Mouse (Mus musculus): ENCODE measurements around the gene Cacfd1.

Cacfd1 gene

DNA sequence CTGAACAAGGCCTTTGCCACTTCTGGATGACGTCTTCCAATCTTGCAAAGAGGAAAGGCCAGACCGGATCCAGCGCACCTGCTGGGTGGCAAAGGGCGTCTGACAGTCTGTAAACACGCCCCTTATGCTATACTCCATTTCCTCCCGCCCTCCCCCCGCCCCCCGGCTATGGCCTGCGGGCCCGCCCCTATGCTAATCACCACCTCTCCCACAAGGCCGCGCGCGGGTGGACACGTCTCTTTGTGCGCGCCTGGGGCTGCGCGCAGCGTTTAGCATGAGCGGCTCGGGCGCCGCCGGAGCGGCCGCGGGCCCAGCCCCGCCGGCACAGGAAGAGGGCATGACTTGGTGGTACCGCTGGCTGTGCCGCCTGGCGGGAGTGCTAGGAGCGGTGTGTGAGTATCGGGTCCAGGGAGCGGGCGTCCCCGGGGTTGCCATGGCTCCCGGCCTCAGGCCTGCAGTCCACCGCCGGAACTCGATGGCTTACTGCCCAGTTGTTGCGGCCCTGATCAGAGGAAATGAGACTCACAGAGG is at the start of gene Cacfd1:
Gene Cacfd1 (plus strand): TSS at position 213 of the 531 bp plus-strand sequence.
- DNase-seq (ENCODE audit: low read depth, low spot score): peak; percentile 87

DNA sequence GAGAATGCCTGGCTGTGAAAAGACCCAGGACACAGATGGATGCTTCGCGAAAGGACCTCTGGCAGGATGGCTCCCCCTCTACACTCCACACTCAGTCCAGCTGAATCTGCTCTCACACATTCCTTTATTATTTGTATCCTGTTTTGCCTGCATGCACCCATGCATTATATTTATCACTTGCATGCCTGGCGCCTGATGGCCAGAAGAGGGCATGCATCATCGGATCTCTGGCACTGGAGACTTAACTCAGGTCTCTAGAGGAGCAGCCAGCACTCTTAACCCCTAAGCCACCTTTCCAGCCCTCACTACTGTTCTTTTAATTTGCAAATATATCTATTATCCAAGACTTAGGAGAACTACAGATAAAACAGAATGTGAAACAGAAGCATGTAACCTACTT is 49.0 kb upstream of the Cacfd1 start:
- no peak for DNase-seq (ENCODE audit: low read depth, low spot score)

DNA sequence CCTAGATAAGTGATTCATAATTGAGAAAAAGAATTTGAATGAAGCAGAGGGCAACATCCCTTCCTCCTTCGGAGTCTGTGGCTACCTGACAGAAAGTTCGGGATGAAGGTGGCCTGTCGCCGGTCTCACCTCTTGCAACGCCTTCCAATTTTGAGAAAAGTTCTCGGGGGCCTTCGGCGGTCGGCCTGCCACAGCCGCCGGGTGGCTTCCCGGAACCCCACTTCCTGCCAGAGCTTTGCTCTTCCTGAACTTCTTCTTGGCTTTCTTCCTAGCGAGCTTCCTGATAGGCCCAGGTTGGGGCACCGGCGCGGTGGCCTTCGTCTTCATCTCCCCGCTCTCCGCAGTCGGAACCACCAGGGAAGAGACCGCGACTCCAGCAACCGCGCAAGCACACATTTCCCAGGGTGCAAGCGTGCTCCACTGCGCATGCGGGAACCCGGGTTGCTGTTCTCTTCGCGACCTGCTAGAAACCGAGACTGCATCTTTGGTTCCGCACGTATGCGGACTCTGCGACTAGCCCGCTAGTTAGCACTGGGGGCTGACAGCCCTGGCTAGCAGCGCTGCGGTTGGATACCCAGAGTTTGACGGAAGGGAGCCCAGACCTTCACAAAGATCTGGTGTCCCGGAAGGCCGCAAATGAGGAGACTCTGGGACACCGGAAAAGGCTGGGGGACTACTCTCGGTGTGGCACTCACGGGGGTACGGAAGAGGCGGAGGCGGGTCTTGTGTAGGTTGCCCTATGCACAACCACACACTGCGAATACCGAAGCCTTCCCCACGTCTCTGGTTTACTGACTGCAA is 45.6 kb upstream of the Cacfd1 start, which contains the start of gene Rexo4:
Gene Rexo4 (minus strand): TSS at position 464 of the 801 bp plus-strand sequence.
- peak; percentile 96 for DNase-seq (ENCODE audit: low read depth, low spot score)

DNA sequence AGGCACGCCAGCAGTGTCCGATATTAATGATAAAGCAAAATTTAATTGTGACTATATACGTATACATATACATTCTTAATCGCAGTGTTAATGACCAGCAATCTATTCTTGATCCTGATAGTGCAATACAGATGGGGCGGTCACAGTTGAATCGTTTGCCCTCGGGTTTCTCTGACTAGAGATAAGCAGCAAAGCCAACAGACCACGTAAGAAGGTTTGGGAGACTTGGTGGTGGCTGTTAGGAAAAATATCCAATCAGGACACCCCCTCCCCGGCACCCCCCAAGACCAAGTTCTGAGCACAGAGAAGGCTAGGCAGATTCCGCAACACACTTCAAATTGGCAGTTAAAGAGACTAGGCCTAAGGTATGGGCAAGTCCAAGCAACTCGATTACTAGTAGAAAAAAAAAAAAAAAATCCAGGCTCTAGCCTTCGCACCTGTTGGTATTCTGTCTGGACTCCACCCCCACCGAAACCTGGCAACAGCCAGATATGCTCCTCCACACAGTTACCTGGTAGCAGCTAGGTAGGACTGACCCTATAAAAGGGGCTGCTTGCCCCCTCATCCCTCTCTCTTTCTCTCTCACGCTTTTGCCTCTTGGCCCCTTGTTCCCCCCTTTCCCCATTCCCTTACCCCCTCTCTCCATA is 44.9 kb upstream of the Cacfd1 start:
- no peak for DNase-seq (ENCODE audit: low read depth, low spot score)

DNA sequence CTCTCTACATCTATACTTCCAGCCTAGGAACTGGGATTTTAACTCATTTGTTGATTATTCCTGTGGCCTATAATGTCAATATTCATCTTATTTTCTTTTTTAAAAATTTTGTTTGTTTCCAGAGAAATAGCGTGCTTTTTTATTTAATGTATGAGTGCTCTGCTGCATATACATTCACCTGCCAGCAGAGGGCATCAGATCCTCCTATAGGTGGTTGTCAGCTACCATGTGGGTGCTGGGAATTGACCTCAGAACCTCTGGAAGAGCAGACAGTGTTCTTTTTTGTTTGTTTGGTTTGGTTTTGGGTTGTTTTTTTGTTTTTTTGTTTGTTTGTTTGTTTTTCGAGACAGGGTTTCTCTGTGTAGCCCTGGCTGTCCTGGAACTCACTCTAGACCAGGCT is 42.5 kb upstream of the Cacfd1 start:
- DNase-seq (ENCODE audit: low read depth, low spot score): no peak

DNA sequence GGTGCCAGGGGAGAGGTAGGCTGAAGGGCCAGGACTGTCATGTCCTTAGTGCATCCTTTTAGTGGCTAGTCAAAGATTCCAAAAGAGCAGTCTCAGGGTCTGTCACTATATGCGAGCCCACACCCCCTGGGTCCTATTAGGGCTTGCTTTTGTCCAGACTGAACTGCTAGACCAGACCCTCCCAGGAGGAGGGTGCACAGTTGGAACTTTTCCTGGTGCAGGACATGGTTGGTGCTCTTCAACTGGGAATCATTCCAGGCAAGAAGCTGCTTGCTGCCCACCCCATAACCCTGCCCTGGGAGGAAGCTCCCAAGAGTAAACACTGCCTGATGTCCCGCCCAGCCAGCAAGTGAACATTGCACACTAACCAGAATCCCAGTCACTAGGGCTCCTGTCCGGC is 36.6 kb upstream of the Cacfd1 start, which contains the start of gene Adamts13:
Gene Adamts13 (plus strand): TSS at position 301 of the 400 bp plus-strand sequence.
- no peak for DNase-seq (ENCODE audit: low read depth, low spot score)

DNA sequence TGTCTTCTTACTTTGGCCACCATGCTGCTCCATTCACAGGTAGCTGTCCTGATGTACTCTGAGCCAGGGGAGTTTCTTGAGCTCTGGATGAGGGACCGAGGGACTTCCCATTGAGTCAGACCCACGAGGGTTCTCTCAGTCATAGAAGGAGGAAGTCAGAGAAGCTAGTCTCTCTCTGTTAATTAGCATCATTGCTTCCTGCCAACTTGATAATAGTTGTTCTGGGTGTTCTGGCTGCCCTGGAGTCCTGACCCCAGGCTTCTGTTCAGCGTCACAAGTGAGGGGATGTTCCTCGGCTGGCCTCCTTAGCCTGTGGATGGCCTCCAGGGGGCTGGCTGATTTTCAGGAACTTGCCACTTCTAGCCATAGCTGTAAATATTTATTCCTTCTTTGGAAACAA is 35.8 kb upstream of the Cacfd1 start:
- no peak for DNase-seq (ENCODE audit: low read depth, low spot score)

DNA sequence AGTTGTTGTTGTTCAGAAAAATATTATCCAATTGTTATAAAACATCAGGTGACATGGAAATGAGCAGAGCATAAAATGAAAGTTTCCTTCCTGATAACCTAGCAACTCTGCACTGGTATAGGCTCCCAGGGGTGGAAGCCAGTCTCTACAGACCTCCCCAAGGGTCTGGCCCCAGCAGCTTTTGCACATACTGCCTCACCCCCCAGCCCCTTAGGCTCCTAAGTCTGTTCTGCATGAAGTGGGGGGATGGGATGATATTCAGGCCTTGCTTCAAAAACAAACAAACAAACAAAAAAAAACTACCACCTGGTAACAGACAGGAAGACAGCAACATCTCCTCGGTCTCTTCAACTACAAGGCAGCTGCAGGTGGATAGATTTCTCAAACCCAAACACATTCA is 29.4 kb upstream of the Cacfd1 start:
- DNase-seq (ENCODE audit: low read depth, low spot score): no peak

DNA sequence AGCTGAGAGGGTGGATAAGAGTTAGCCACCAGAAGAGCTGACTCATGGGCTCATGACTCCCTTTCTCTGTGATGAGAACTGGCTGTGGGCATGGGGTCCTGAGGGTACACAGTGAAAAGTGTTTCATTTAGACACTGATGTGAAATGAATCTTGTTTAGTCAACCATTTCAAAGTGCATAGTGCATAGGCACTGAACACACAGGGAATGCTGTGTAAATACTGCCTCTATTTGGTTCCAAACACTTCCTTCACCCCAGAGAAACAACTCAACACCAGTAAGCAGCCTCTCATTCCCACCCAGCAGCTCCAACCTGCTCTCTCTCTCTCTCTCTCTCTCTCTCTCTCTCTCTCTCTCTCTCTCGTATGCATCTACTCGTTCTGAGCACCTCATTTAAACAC is 25.5 kb upstream of the Cacfd1 start:
- DNase-seq (ENCODE audit: low read depth, low spot score): no peak

DNA sequence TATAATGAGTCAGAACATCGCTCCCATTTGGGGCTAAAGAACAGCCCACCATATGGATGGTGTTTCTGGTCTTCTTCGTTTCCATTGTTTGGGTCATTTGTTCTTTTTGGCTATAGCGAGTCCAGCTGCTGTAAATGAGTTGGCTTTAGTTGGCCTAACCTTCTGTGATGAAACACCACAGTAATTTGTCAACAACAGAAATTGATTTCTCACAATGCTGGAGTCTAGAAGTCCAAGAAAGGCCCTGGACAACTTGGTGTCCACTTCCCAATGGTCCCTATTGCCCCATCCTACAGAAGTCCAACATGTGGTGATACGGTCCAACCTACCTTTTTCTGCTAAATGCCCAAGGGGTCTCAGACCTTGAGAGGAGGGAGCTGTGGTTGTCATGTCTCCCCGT is 25.1 kb upstream of the Cacfd1 start:
- DNase-seq (ENCODE audit: low read depth, low spot score): no peak

DNA sequence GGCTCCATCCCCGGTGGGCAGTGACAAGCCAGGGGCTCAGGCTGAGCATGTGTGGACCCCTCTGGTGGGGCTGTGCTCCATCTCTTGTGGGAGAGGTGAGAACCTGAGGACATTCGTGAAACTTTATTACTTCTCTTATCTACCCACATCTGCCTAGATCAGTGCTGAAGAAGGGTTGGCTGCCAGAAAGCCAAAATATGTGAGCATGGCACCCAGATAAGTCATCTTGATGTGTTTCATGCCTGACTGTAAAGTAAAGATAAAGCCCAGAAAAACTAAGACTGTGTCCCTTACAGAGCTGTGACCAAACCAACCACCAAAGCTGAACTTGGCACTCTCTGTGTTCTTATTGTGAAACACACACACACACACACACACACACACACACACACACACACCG is 15.8 kb upstream of the Cacfd1 start:
- DNase-seq (ENCODE audit: low read depth, low spot score): no peak

DNA sequence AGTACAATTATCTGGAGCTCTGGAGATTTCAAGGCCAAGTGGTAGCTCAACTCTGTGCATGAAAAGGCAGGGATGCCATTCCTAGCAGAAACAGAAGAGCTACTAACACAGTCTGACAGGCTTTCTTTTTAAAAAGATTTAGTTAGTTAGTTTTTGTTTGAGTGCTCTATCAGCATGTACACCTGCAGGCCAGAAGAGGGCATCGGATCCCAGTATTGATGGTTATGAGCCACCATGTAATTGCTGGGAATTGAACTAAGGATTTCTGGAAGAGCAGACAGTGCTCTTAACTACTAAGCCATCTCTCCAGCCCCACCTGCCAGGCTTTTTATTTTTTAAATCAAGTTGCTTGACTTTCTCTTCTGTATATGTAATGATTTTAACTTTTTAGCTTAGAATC is 12.2 kb upstream of the Cacfd1 start:
- DNase-seq (ENCODE audit: low read depth, low spot score): no peak

DNA sequence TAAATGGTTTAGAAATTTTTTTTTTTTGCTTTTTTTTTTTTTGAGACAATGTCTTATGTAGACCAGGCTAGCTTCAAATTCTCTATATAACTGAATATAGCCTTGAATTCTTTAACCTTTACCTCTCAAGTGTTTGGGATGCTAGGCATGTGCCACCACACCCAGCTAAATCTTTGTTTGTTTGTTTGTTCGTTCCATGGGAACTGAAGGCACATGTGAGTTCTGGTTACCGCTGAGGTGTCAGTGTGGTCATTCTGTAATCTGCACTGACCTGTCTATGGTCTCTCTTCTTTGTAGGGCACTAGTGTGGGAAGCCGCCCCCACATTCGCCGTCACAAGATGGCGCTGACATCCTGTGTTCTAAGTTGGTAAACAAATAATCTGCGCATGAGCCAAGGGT is 11.7 kb upstream of the Cacfd1 start:
- no peak for DNase-seq (ENCODE audit: low read depth, low spot score)

DNA sequence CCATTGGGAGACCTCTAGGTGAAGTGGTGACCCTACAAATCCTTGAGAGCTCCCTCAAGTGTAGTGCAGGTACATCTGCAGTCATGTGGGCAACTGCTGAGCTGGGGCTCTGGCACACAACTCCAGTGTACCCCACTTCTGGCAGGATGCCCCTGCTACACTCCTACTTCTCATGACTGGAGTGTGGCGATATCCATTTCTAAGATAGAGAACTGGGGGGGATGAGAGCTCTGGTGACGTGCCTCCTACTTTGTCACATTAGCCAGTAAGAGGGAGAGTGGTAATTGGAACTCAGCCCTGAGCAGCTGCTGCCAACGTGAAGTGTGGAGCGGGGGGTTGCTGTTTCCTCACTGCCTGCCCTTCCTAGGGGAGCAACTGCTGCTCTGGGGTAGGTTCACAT is 3.5 kb upstream of the Cacfd1 start:
- DNase-seq (ENCODE audit: low read depth, low spot score): no peak

DNA sequence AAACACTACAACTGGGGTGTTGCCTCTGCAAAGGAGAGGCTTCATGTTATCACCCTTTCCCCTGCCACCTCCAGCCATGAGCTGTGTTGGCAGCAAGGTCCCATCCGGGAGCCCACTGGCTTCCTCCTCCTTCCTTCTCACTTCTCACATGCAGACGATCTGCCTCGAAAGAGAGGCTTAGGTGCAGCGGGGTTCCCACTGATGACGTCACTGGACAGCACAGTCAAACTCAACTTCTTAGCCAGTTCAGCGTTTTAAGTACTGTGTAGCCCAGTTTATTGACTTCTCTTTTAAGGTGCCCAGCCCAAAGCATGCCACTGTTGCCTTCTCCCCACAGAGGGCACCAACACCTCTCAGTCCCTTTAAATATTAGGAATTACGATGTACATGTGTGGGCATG is 2.0 kb upstream of the Cacfd1 start:
- no peak for DNase-seq (ENCODE audit: low read depth, low spot score)

DNA sequence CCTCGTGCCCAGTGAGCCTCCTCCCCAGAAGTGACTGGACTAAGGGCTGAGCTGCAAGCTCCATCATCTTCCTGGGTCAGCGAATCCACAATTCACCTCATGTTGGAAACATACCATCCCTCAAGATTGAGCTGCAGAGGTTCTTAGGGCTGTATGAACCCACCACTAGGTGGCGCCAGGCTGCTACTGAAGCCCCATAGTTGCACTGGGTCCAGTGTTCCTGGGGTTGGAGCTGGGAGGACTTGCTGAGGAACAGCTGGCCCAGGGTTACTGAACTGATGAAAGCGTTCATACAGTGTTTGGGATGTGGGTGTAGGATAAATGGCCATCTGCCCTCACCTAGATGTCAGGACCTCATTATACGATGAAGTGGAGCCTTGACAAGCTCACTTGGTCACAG is 8.1 kb downstream of the Cacfd1 start:
- peak; percentile 74 for DNase-seq (ENCODE audit: low read depth, low spot score)

DNA sequence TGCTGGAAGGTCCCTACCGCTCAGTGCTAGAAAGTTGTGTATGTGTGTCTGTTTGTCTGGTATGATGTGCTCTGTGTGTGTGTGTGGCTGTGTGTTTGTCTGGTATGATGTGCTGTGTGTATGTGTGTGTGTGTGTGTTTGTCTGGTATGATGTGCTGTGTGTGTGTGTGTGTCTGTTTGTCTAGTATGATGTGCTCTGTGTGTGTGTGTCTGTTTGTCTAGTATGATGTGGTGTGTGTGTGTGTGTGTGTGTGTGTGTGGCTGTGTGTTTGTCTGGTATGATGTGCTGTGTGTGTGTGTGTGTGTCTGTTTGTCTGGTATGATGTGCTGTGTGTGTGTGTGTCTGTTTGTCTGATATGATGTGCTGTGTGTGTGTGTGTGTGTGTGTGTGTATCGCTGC is 9.8 kb downstream of the Cacfd1 start:
- no peak for DNase-seq (ENCODE audit: low read depth, low spot score)

DNA sequence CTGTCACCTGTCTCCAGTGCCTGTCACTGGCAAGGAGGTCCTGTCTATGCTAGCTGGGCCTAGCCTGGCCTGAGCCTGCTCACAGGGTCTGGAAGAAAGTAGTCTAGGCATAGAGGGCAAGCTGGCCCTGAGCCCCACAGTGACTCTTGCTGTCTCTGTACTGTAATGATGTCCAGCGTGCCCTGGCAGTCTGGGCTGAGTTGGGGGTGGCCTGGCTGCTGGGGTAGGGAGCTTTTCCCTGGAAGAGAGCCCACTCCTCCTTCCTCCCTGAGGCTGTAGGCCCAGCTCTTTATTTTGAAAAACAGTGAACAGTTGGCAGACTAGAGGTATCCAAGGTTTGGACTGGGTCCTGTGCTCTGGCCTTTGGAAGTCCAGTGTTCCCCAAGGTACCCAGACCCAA is 11.4 kb downstream of the Cacfd1 start:
- no peak for DNase-seq (ENCODE audit: low read depth, low spot score)

DNA sequence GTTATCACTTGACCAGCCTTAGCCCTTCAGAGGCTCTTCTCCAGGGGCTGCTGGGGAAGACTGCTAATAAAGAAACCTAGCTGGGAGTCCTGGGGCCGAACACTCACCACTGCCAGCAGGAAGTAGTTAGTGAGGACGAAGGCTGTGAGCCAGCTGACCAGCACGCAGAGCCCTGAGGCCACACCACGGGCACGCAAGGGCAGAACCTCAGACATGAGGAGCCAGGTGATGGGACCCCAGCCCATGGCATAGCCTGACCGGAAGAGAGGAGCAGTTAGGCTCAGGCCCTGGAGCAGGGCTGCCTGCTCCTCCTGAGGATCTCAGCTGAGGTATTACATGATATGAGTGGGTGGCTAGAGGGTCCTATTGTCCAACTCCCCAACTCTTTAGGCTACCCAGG is 12.9 kb downstream of the Cacfd1 start:
- DNase-seq (ENCODE audit: low read depth, low spot score): no peak

DNA sequence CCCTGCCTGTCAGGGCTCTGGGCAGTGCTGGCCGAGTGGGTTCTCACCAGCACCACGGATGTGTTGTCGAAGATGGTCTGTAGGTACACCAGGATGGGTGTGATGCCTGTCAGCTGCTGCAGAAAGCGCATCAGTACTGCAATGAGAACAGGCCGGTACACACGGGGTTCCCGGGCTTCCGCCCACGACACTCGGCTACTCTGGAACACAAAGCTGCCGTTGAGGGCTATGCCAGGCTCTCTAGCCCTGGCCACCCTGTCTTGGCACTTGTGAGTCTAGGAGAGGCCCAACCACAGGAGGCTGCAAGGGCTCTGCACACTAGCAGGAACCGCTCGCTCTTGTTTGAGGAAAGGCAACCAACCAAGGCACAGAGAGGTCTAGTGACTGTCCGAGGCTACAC is 14.4 kb downstream of the Cacfd1 start:
- no peak for DNase-seq (ENCODE audit: low read depth, low spot score)

DNA sequence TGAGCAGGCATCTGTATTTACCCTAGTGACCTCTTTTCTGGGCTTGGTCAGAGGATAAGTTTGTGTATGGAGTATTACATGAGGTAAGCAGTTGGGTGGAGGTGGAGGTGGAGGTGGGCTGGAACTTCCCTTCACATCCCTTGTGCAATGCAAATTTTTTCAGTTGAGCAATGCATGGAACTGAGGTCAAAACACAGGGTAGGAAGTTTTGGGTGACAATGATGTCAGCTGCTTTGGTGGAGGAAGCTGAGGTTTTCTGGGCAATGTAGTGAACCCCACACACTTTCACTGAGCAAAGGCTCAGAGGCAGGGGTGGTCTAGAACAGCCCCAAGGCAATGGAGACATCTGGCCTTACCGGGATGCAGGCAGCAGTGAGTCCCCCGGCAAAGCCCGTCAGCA is 15.8 kb downstream of the Cacfd1 start:
- DNase-seq (ENCODE audit: low read depth, low spot score): no peak

DNA sequence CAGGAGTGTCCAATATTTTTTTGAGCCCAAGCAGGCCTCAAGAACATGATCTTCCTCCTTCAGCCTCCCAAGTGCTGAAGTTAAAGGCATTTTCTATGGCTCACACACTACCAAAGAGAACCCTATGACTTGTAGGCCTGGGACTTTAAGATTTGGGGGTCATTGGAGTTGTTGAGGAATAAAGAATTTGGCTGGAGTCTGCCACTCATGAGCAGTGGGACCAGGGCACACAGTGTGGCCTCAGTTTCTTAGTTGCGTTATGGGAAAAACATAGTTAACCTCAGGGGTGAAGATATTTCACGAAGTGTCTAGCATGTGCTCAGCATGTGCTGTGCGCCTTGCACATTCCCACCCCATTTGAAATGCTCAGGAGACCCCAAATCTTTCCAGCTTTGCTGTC is 16.6 kb downstream of the Cacfd1 start:
- no peak for DNase-seq (ENCODE audit: low read depth, low spot score)

Data from forelimb bud, embryonic 11.5 days (tissue).